Mouse (Mus musculus) granulocyte monocyte progenitor cell, adult 5-6 weeks (primary cell): Measurements from ENCODE around the gene Vcam1. TPM values are rescaled to one million over a fixed set of nuclear protein-coding genes. Genes with fewer than 3 reads are reported as not detected.

Experiments used
- ATAC-seq: replicated peaks from 2 replicates; pipeline ENCODE4 v1.8.0; 2016; ENCODE audit warnings: mild to moderate bottlenecking, moderate TSS enrichment, inconsistent platforms; ENCODE audit not compliant: poor library complexity, severe bottlenecking
- total RNA-seq, 2 experiments: library from RNA; stranded (forward) in 1 of 2; stranded (reverse) in 1 of 2; fragments of 200-712, 200-1000 nt in 1 of 2; fragments of >200 nt in 1 of 2; fragmentation: Nextera tagmentation in 1 of 2; gene quantifications; 2 replicates each; pipeline ENCODE4 v1.2.3; 2014 to 2017

The Vcam1 gene
- total RNA-seq, 2 experiments from 2014 or later: 6.3 to 12.9 TPM

GRCm38 (mm10) chr3:116094288-116094687 is 35.2 kb downstream of the Vcam1 start:
- ATAC-seq: no peak

- ATAC-seq: no peak
These were observed 36.9 kb downstream of the Vcam1 start for GRCm38 (mm10) chr3:116092547-116092946.

DNA sequence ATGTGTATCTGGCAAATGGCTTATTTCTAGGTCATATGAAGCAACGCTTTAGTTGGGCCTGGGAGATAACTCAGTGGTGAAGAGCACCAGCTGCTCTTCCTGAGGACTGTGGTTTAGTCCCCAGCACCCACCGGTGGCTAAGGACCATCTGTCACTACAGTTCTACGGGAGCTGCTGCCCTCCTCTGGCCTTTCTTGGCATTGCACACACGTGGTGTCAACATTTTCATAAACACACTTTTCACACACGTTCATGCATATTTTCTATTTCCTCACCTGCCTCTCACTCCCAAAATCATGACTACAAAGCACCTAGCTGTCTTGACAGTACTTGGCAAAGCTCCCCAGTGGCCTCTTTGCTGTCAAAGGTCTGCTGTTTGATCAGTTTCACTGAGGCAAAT is 37.8 kb downstream of the Vcam1 start:
- ATAC-seq: no peak

DNA sequence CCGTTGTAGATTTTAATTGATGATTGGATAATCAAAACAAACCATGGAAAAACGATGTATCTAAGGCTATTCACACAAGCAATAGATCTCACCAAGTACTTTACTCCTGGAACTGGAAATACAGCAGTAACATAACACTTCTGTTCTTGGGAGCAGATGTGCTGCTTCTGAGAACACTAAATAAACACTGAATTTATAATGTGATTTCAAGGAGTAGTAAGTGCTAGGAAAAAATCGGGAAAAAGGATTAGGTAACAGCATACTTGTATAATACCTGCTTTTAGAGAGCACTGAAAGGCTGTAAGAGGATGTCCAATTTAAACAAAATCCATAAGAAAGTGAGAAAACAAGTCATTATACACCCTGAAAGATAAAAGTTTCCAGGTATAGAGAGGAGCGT is 43.5 kb downstream of the Vcam1 start:
- ATAC-seq: no peak

DNA sequence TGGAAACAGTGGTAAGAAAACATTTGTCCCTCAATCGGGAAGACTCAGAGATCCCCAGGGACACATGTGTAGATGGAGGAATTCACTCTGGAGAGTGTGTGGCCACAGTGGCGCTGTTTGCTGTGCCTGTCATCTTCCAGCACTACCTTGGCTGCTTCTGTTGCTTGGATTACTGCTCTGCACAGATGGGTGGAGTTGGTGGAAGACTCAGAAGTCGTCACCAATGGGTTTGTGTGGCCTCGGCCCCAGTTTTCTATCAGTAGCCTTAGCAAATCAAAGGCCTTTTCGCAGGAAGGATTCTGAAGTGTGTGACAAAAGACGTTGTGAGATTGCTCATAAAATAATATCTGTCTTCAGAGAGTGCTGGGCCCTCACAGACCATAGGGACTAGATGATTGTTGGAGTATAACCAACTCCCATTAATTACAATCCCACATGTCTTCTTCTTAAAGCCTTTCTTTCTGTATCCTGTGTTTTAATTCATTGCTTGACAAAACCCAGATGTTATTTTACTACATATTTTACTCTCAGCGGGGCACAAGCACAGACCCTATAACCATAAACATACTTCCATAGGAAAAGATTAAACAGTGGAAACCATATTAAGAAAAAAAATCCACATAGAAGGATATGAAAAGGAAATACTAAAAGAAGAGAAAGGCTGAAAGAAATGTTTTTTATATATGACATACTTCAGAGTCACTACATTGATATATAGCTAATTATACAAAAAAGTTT is 48.4 kb downstream of the Vcam1 start:
- no peak for ATAC-seq

GRCm38 (mm10) chr3:116080166-116080788 is 49.2 kb downstream of the Vcam1 start:
- no peak for ATAC-seq

- ATAC-seq: no peak
These were observed 51.0 kb downstream of the Vcam1 start for GRCm38 (mm10) chr3:116078490-116078889.

DNA sequence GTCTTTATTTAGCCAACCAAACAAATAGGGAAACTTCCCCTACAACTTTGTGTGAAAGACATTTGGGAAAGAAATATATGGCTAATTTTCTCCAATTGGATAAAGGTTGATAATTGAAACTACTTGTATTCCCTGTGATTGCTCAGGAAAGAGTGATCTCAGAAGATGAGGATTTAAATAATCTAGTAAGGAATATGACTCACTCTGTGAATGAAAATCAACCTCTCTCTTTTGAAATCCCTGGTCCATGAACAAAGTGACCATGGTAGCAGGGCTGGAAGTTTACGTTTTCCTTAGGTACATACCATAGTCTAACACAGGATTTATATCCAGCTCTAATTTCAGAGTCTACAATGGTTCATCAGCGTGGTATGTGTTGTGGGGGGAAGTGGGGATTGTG is 52.7 kb downstream of the Vcam1 start:
- ATAC-seq: no peak

- ATAC-seq: peak; percentile 33; the same call in 1 of the 2 replicates
These were observed 56.9 kb downstream of the Vcam1 start for GRCm38 (mm10) chr3:116072584-116072983.

DNA sequence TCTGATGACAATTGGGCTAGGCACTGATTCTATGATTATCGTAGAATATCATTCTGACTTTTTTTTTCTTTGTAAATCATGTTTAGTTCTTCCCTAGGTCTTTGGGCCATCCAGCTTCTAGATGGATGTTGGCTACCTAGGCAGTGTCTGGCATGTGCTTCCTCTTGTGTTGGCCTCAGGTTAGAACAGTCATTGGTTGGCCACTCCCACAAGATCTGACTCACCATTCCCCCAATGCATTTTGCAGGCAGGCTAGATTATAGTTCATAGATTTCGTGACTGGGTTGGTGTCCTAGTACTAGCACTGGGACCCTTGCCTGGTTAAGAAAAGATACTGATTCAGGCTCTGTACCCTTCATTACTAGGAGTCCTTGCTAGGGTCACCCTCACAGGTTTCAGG is 67.3 kb downstream of the Vcam1 start:
- no peak for ATAC-seq

- ATAC-seq: no peak
These were observed 69.2 kb downstream of the Vcam1 start for GRCm38 (mm10) chr3:116060320-116060719.

Other genes starting within 250 kb of the Vcam1 start
- gene Dph5, start 241.9 kb downstream of the Vcam1 start, total RNA-seq (2014; fragmentation: Nextera tagmentation): 30.6 and 36.2 TPM in 2 replicates
- gene Dph5, start 241.9 kb downstream of the Vcam1 start, total RNA-seq (2017): 50.4 and 58.8 TPM in 2 replicates
- gene Slc30a7, start 122.3 kb downstream of the Vcam1 start, total RNA-seq (2014; fragmentation: Nextera tagmentation): 28.4 and 29.7 TPM in 2 replicates
- gene Slc30a7, start 122.3 kb downstream of the Vcam1 start, total RNA-seq (2017): 15.9 and 77.0 TPM in 2 replicates
- gene Extl2, start 122.2 kb downstream of the Vcam1 start, total RNA-seq (2014; fragmentation: Nextera tagmentation): 4.8 and 10.8 TPM in 2 replicates
- gene Extl2, start 122.2 kb downstream of the Vcam1 start, total RNA-seq (2017): 14.2 and 16.8 TPM in 2 replicates
- not detected in 2 replicates for gene Gpr88, start 123.8 kb upstream of the Vcam1 start, total RNA-seq (2014; fragmentation: Nextera tagmentation)
- not detected in 2 replicates for gene Gpr88, start 123.8 kb upstream of the Vcam1 start, total RNA-seq (2017)